Mouse (Mus musculus): ENCODE results near the gene Bad. TPM values are rescaled to one million over a fixed set of nuclear protein-coding genes. Genes with fewer than 3 reads are reported as not detected.
A peak's percentile ranks its signal among the peaks of the same experiment; 100 is the strongest.

The Bad gene
- polyA plus RNA-seq, 1 experiment from 2014 or later: 86.9 TPM

- Histone ChIP-seq H3K9ac (peak overlapping the region; percentile 35; the same call in 1 of the 2 replicates), H3K4me1 (replicated peaks) (peaks cover 16% of the 10 kb centered on the region), H3K36me3 (peaks cover 50% of the 10 kb centered on the region), H3K9me3 (no peaks in the 10 kb centered on the region), H3K4me2 (no peak overlapping the region), H3K27ac (no peak overlapping the region), H3K4me3 (no peak overlapping the region), H3K27me3 (no peaks in the 10 kb centered on the region)
- 84% methylated on average over 7 of the region's 7 CpGs for WGBS
- ATAC-seq (ENCODE audit: low FRiP score): no peak
These were observed 13.8 kb downstream of the Bad start for GRCm38 (mm10) chr19:6955424-6955823.

DNA sequence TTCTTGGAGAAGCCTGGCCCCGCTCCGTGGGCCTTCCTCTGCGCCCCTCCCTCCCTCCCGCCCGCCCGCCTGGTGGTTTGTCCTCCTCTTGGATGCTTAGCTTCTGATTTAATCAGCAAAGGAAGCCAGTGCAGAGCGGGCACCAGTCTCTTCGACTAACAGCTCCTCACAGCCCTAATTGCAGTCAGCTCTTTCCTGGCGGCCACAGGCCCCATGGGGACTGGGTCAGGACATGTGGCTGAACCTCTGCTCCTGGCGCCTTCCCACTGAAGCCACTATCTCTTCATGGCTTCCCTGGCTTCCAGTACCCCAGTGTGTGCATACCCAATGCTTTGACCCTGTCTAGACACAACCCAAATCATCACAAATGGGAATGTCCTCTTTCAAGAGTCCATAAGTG, 14.8 kb downstream of the Bad start:
- Histone ChIP-seq H3K4me2 (no peak overlapping the region), H3K9me3 (no peaks in the 10 kb centered on the region), H3K4me1 (replicated peaks) (peaks cover 16% of the 10 kb centered on the region), H3K36me3 (peaks cover 53% of the 10 kb centered on the region), H3K27ac (no peak overlapping the region), H3K9ac (no peak overlapping the region), H3K4me3 (no peak overlapping the region), H3K27me3 (no peaks in the 10 kb centered on the region)
- ATAC-seq (ENCODE audit: low FRiP score): no peak
- WGBS: 63% methylated on average over 10 of the region's 10 CpGs

DNA sequence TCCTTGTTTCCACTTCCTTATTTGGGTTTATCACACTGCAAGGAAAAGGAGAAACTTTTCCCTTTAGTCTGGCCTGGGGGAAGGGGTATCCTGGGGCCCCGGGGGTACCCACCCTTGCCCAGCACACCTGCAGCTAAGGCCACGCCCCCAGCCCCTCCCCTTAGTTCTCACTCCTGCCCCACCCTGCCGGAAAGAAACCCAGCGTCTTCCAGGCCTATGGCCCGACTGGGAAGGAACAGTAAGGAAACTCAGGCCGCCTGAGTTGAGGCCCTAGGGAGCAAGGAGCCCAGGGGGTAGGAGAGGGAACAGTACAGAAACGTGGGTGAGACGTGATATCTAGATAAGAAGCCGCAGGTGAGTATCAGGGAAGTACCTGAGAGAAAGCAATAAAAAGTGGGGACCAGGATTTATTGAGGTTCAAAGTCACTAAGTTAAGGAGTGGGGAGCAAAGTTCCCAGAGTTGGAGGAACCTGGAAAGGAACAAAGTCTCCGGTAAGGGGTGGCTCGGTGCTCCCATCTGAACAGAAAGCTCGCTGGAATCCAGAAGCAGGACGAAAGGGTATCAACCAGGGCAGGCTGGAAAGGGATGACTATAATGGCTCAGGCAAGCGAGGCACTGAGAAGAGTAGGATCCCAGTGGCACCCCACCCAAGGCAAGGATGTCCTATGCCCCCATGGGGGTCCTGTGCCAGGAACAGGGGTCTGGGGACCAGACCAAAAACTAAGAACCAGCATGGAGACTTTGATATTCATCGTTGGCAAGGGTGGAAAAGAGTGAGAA, 27.0 kb downstream of the Bad start:
- ATAC-seq (ENCODE audit: low FRiP score): no peak
- Histone ChIP-seq H3K4me2 (peak overlapping the region; percentile 48), H3K36me3 (no peaks in the 10 kb centered on the region), H3K27me3 (peaks cover 39% of the 10 kb centered on the region), H3K27ac (no peak overlapping the region), H3K9me3 (no peaks in the 10 kb centered on the region), H3K4me3 (peak overlapping the region; percentile 41), H3K4me1 (replicated peaks) (peaks cover 28% of the 10 kb centered on the region), H3K9ac (peak overlapping the region; percentile 64; the same call in 1 of the 2 replicates)
- 16% methylated on average over 15 of the region's 15 CpGs for WGBS

GRCm38 (mm10) chr19:6969291-6969664, 27.6 kb downstream of the Bad start:
- Histone ChIP-seq H3K27me3 (peaks cover 39% of the 10 kb centered on the region), H3K4me3 (peak overlapping the region; percentile 41), H3K4me2 (peak overlapping the region; percentile 48), H3K4me1 (replicated peaks) (peaks cover 33% of the 10 kb centered on the region), H3K9me3 (no peaks in the 10 kb centered on the region), H3K36me3 (no peaks in the 10 kb centered on the region), H3K9ac (peak overlapping the region; percentile 64), H3K27ac (no peak overlapping the region)
- WGBS: 2% methylated on average over 17 of the region's 20 CpGs
- ATAC-seq (ENCODE audit: low FRiP score): peak; percentile 11; the same call in 1 of the 2 replicates

DNA sequence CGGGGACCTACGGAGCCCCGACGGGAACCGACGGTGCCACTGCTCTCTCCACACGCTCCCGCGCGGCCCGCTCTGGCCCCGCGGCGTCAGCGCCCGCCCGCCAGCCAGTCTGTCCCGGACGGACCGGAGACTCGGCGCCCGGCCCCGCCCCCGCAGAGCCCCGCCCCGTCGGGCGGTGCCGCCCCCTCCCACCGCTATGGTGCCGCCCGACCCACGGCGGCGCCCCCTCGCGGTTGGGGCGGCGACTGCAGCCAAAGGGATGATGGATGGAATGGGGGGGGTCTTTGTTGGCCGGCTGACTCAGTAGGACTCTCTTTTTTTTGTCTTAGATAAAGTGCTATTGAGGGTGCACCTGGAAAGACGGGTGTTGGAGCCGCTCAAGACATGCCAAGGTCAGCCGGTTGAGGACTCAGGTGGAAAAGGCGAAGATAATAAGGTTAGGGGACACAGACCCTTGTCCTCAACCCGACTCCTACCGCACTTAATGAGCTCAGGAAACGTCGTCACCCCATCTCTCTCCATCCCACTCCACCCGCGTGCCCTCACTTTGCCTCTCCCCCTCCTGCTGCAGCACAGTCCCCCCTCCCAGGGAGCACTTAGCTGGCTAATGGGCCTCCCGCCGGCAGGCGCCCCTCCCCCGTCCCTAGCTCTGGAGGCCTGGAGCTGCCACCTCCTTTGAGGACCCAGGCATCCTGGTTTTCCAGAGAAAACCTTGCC, 28.2 kb downstream of the Bad start:
- H3K27ac ChIP-seq: no peak overlapping the region
- peak overlapping the region; percentile 48 for H3K4me2 ChIP-seq
- peaks cover 39% of the 10 kb centered on the region for H3K27me3 ChIP-seq
- no peaks in the 10 kb centered on the region for H3K36me3 ChIP-seq
- peaks cover 33% of the 10 kb centered on the region for H3K4me1 ChIP-seq (replicated peaks)
- H3K4me3 ChIP-seq: peak overlapping the region; percentile 41
- H3K9me3 ChIP-seq: no peaks in the 10 kb centered on the region
- WGBS: 1% methylated on average over 36 of the region's 55 CpGs
- ATAC-seq (ENCODE audit: low FRiP score): 0 out of 2 replicates have a peak, but pooled peaks have one; percentile 0
- H3K9ac ChIP-seq: peak overlapping the region; percentile 64

DNA sequence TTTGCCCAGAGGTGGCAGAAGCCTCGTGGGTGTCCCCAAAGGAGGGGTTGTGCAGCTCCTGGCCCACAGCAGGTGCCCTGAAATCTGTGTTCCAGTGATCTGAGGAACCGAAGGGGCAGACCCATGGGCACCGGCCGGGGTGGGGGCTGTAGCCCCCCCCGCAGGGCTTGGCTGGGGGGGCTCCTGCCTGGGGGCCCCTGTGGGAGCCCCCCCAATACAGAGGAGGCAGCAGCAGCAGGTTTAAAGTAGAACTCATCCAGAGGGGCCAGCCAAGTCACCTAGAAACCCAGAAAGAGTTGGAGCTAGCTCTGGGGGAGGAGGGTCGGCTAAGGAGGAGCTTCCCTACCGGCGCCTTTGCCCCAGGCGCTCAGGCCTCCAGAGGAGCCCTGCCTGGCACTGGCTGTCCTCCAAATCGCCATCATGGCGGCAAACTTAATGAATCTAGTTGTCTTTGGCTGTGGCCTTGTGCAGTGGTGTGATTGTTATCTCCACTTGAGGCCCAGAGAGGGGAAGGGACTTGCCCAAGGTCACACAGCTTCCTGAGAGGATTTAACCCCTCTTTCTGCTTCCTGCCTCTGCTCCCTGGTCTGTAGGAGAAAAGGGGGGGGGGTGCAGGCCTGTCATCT, 28.9 kb downstream of the Bad start:
- Histone ChIP-seq H3K9me3 (no peaks in the 10 kb centered on the region), H3K4me1 (replicated peaks) (peaks cover 33% of the 10 kb centered on the region), H3K36me3 (no peaks in the 10 kb centered on the region), H3K27ac (peak overlapping the region; percentile 30), H3K4me3 (peak overlapping the region; percentile 41; the same call in 1 of the 2 replicates), H3K9ac (0 out of 2 replicates have a peak overlapping the region, but pooled peaks have one; percentile 36), H3K27me3 (peaks cover 39% of the 10 kb centered on the region), H3K4me2 (peak overlapping the region; percentile 48)
- ATAC-seq (ENCODE audit: low FRiP score): no peak
- WGBS: 21% methylated on average over 11 of the region's 11 CpGs

GRCm38 (mm10) chr19:6971644-6972043, 30.0 kb downstream of the Bad start:
- no peak overlapping the region for H3K4me2 ChIP-seq
- H3K36me3 ChIP-seq: peaks cover 1% of the 10 kb centered on the region; the same call in 1 of the 2 replicates
- ATAC-seq (ENCODE audit: low FRiP score): no peak
- no peak overlapping the region for H3K27ac ChIP-seq
- peaks cover 44% of the 10 kb centered on the region for H3K4me1 ChIP-seq (replicated peaks)
- no peaks in the 10 kb centered on the region for H3K9me3 ChIP-seq
- peak overlapping the region; percentile 19; the same call in 1 of the 2 replicates for H3K9ac ChIP-seq
- H3K27me3 ChIP-seq: peaks cover 39% of the 10 kb centered on the region
- WGBS: 40% methylated on average over 6 of the region's 6 CpGs
- no peak overlapping the region for H3K4me3 ChIP-seq

GRCm38 (mm10) chr19:6972247-6972917, 30.7 kb downstream of the Bad start:
- H3K36me3 ChIP-seq: peaks cover 7% of the 10 kb centered on the region
- WGBS: 82% methylated on average over 13 of the region's 13 CpGs
- H3K27me3 ChIP-seq: peaks cover 39% of the 10 kb centered on the region
- no peak overlapping the region for H3K9ac ChIP-seq
- ATAC-seq (ENCODE audit: low FRiP score): no peak
- H3K4me2 ChIP-seq: no peak overlapping the region
- no peaks in the 10 kb centered on the region for H3K9me3 ChIP-seq
- H3K4me3 ChIP-seq: no peak overlapping the region
- H3K27ac ChIP-seq: no peak overlapping the region
- peaks cover 51% of the 10 kb centered on the region for H3K4me1 ChIP-seq (replicated peaks)

- Histone ChIP-seq H3K9me3 (no peaks in the 10 kb centered on the region), H3K9ac (peak overlapping the region; percentile 85), H3K36me3 (peaks cover 20% of the 10 kb centered on the region), H3K4me1 (replicated peaks) (peaks cover 59% of the 10 kb centered on the region), H3K27ac (peak overlapping the region; percentile 96), H3K27me3 (peaks cover 29% of the 10 kb centered on the region), H3K4me3 (peak overlapping the region; percentile 68), H3K4me2 (peak overlapping the region; percentile 95)
- no peak for ATAC-seq (ENCODE audit: low FRiP score)
- 45% methylated on average over 12 of the region's 12 CpGs for WGBS
These were observed 32.0 kb downstream of the Bad start for GRCm38 (mm10) chr19:6973581-6974190.

GRCm38 (mm10) chr19:6974211-6975205, 32.8 kb downstream of the Bad start, which contains the start of gene Ppp1r14b:
Gene Ppp1r14b (plus strand): TSS chr19:6974968.
- ATAC-seq (ENCODE audit: low FRiP score): peak; percentile 60
- H3K4me1 ChIP-seq (replicated peaks): peaks cover 61% of the 10 kb centered on the region
- WGBS: 2% methylated on average over 56 of the region's 84 CpGs
- H3K9ac ChIP-seq: peak within 1 kb of the TSS; percentile 85
- H3K27ac ChIP-seq: peak within 1 kb of the TSS; percentile 96
- peaks cover 20% of the 10 kb centered on the region for H3K36me3 ChIP-seq
- no peaks in the 10 kb centered on the region for H3K9me3 ChIP-seq
- peak within 1 kb of the TSS; percentile 68 for H3K4me3 ChIP-seq
- H3K27me3 ChIP-seq: peaks cover 21% of the 10 kb centered on the region
- H3K4me2 ChIP-seq: peak within 1 kb of the TSS; percentile 95
